Mouse (Mus musculus) granulocyte monocyte progenitor cell, adult 5-6 weeks (primary cell): ENCODE measurements at regions not wholly inside any gene's neighbourhood (a gene's known extent, or its start where the extent isn't known, plus 50 kb on each side); places are given as distances from the start of the nearest gene placed in this dataset.

Experiments
- ATAC-seq: replicated peaks from 2 replicates; pipeline ENCODE4 v1.8.0; 2016; ENCODE audit warnings: mild to moderate bottlenecking, moderate TSS enrichment, inconsistent platforms; ENCODE audit not compliant: poor library complexity, severe bottlenecking

DNA sequence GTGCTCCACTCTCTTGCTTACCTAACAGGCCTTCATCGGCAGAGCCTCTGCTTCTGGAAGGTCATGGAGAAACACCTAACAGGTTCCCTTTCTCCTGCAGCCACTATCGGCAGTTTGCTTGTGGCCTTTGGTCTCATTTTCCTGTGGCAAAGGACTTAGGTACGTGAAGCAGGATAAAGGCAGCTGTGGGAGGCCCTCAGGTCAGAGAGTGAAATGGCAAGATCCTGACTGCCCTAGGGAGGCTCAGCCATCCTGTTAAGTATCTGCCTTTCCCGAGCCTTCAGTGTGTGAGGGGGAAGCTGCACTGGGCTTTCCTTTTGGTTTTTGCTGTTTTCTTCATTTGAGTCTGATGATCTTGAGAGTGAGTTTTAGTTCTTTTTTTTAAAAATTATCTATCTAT is 228.8 kb downstream of the Foxo1 start:
- ATAC-seq, result no peak

GRCm38 (mm10) chr3:52495401-52495800 is 227.3 kb downstream of the Foxo1 start:
- ATAC-seq, result no peak

GRCm38 (mm10) chr3:52494924-52495323 is 226.8 kb downstream of the Foxo1 start:
- no peak for ATAC-seq

GRCm38 (mm10) chr3:52479186-52479585 is 211.1 kb downstream of the Foxo1 start:
- ATAC-seq, result no peak

GRCm38 (mm10) chr3:52469900-52470299 is 201.8 kb downstream of the Foxo1 start:
- ATAC-seq, result no peak; the same call in 1 of the 2 replicates

GRCm38 (mm10) chr3:52469397-52469796 is 201.3 kb downstream of the Foxo1 start:
- ATAC-seq, result 0 out of 2 replicates have a peak, but pooled peaks have one; percentile 24

GRCm38 (mm10) chr3:52468326-52468725 is 200.2 kb downstream of the Foxo1 start:
- peak; percentile 79 for ATAC-seq

DNA sequence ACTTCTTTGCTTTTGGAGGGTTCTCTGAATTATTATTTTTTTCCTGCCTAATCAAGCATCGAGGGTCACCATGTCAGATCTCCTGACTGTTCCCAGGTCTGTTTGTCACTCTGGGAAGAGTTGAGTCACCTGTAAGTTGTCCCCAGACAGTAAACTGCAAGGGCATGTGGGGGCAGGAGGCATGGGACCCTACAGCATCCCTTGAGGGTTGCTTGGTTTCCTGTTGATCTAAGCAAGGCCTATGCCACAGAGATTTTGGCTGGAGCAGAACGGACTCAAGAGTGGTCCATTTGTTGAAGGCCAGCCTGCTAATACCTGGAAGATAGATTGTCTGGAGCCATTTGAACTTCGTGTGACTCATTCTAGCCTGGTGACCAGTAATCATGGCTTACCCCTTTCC is 199.7 kb downstream of the Foxo1 start:
- ATAC-seq, result no peak

DNA sequence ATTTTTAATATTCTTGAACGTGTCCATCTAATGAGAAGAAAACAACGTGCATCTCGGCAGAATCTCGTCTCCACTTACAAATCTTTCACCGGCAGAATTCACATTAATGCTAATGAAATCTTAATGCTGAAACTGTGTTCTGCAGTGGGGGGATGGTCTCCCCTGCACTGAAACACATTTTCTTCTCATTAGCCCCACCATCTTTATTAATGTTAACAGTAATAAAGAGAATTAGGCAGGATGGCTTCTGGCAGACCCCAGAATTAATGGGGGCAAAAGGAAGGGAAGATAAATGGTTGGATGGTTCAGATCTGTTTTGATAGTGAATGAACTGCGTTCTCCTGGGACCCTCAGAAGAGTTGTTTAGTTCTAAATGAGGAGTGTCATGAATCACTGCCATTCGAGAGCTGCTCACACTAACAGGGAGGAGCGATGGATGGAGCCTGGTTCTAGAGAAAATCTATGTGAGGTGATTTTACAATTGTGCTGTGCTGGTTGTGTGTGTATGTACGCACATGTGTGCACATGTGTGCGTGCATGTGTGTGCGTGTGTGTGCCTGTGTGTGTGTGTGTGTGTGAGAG is 198.9 kb downstream of the Foxo1 start:
- ATAC-seq, result no peak

- ATAC-seq, result no peak
Observed at GRCm38 (mm10) chr3:52466571-52466970, 198.4 kb downstream of the Foxo1 start.

DNA sequence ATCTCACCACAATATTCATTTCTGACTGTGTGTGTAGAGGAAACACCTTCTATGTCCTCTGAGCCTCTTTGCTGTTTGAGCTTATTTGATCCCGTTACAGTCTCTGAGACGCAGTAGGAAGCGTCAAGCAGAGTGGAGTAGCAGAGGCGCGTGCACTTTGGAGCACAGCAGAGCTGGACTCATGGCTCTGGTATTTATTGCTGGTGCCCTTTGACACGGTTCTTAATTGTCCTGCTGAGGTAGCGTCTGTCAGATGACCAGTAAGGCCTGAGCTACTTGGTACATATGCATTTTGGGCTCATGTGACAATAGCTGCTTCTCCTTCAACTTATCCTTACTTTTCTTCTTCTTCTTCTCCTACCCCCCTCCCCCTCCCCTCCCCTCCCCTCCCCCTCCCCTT is 195.8 kb downstream of the Foxo1 start:
- ATAC-seq, result no peak

GRCm38 (mm10) chr3:52454955-52455354 is 186.8 kb downstream of the Foxo1 start:
- ATAC-seq, result no peak

DNA sequence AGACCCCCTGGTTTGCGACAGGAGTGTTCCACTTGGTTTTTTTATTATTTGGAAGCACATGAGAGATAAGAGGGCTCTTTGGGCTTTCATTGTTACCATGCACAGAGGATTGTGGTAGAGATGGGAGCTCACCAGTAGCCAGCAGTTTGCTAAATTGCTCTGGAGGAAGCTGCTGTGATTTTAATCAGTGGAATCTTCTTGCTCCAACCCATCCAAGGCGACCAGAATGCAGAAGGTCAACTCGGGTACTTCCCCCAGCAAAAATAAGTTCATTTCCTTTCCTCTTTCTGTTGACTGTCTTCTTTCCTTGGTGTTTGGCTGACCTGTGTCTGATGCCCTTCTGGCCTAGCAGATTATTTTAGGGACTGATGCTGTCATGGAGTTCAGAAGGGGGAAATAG is 184.9 kb downstream of the Foxo1 start:
- ATAC-seq, result no peak

- ATAC-seq, result no peak
Observed at GRCm38 (mm10) chr3:52452345-52452744, 184.2 kb downstream of the Foxo1 start.

- no peak for ATAC-seq
Observed at GRCm38 (mm10) chr3:52446991-52447390, 178.9 kb downstream of the Foxo1 start.

DNA sequence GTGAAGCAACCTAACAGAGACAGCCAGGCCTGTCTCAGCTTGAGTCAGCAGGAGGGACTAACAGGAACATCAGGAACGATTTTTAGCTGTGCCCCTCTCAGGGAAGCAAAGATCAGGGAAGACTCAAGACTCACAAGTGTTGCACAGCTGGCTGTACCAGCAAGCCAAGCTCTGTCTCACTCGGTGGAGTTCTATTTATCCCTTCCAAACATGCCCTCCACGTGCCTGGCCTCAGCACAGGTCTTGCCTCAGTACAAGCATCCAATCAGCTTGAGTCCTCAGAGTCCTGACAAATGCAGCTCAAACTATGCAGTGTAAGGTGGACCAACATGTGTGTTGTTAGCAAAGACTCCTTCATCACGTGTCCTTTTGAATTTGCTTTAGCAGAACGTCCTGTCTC is 178.4 kb downstream of the Foxo1 start:
- ATAC-seq, result no peak

GRCm38 (mm10) chr3:52444420-52445119 is 176.4 kb downstream of the Foxo1 start:
- peak; percentile 47 for ATAC-seq

DNA sequence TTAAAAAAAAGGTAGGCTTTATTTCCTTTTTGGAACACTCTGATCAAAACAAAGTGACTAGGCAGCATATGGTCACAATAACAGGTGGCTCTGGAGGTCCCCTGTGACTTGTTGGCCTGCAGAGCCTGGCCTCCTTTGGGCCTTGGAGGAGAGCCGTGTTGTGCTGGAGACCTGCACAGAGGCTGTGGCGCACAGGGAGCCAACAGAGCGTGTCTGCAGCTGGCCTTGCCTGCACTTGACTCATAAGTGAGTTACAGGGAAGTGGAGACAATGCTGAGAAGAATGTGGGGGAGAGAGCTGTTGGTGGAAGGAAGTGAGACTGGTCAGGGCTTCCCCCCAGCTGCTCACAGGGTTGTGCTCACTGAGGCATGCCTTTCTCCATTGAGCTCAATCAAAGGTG is 175.7 kb downstream of the Foxo1 start:
- ATAC-seq, result peak; percentile 99

- ATAC-seq, result no peak
Observed at GRCm38 (mm10) chr3:52429014-52429589, 161.0 kb downstream of the Foxo1 start.

- no peak for ATAC-seq
Observed at GRCm38 (mm10) chr3:52422826-52423225, 154.7 kb downstream of the Foxo1 start.

DNA sequence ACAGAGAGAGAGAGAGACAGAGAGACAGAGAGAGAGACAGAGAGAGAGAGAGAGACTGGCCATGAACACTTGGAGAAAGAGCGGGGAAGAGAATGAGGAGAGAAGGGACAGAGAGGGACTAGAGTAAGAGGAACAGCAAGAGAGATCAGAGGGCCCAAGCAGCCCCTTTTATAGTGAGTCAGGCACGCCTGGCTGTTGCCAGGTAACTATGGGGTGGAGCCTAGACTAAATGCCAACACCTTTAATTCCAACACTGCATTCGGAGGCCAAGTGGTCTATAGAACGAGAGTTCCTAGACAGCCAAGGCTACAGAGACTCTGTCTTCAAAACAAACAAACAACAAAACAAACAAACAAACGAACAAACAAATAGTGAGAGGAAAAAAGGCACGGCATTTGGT is 148.1 kb downstream of the Foxo1 start:
- ATAC-seq, result no peak

DNA sequence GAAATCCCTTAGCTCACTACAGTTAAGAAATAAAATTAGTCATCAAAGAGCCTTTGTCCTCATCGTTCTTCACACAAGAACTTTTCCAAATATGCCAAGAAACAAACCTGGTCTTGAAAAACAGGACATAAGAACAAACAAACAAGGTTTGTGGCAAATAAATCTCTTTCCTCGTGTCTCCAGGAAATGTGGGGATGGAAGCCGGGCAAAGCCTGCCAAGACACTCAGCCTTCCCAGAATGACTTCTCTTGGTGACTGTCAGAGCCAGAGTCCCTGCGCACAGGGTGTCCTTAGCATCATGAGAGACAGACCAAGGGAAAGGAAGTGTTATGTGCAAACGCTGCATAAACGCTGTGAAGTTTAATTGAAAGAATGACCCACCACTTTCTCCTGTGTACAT is 147.2 kb downstream of the Foxo1 start:
- ATAC-seq, result no peak
